ENCODE assay signal across 25 mouse cellular contexts in genomic region chr11:24613529-24613928, GRCm38 (mm10).
DNase-seq lines count a peak whose midpoint lies in the region; ATAC-seq lines count a peak whose summit lies in the region.
"Had no signal": no experiment of that assay in that cellular context is flagged by ENCODE, and none has a peak within 500 bp of the region (broad histone marks: within the 10 kb centered on the region; RNA-seq: fewer than 3 reads in every experiment).

No protein-coding gene starts in this region.

- intact Hi-C loops in gastrocnemius, postnatal 14 days (cut with DNase I; ENCODE audit: low total_unique reads), result no loop called here
- intact Hi-C loops in heart, postnatal 36 days (cut with DNase I), result no loop called here

- H3K36me3 ChIP-seq in heart, embryonic 11.5 days (ENCODE audit: control insufficient read depth, insufficient read depth, low read length), result no peaks in the 10 kb centered on the region
- H3K36me3 ChIP-seq in heart, embryonic 15.5 days, result no peaks in the 10 kb centered on the region
- H3K36me3 ChIP-seq: embryonic facial prominence, embryonic 15.5 days; forebrain, embryonic 10.5 days; G1E; hindbrain, embryonic 12.5 days had no signal

- peak; percentile 42; the same call in 1 of the 2 replicates for ATAC-seq in heart, embryonic 11.5 days (replicated peaks; ENCODE audit: insufficient number of reproducible peaks, low FRiP score, low TSS enrichment)
- no peak for ATAC-seq in heart, embryonic 15.5 days (replicated peaks; ENCODE audit: insufficient number of reproducible peaks, insufficient read depth, low FRiP score, low read depth)
- ATAC-seq: CD4-positive, CD25-positive, alpha-beta regulatory T cell, adult 4 months; forebrain, embryonic 14.5 days; hindbrain, embryonic 16.5 days; inflammation-experienced regulatory T-cells, adult 6 months; intestine, postnatal 0 days had no signal

- H3K4me3 ChIP-seq in heart, embryonic 11.5 days (ENCODE audit: low read depth, low read length), result no peak overlapping the region
- no peak overlapping the region for H3K4me3 ChIP-seq in heart, embryonic 15.5 days
- H3K4me3 ChIP-seq: embryonic facial prominence, embryonic 15.5 days; erythroblast, embryonic 14.5 days; forebrain, embryonic 10.5 days; hindbrain, embryonic 12.5 days had no signal

- H3K9me3 ChIP-seq in heart, embryonic 11.5 days (replicated peaks; ENCODE audit: control insufficient read depth, low read length), result no peaks in the 10 kb centered on the region
- no peaks in the 10 kb centered on the region for H3K9me3 ChIP-seq in heart, embryonic 15.5 days (replicated peaks)
- H3K9me3 ChIP-seq: embryonic facial prominence, embryonic 15.5 days; forebrain, embryonic 10.5 days; G1E; hindbrain, embryonic 12.5 days had no signal

- DNase-seq in gastrocnemius, adult 18-20 months (ENCODE audit: low spot score), result peak; percentile 32
- DNase-seq in gastrocnemius, postnatal 14 days, result no peak
- no peak for DNase-seq in heart, postnatal 4 days
- no peak for DNase-seq in heart, postnatal 36 days
- no peak for DNase-seq in cerebellum, postnatal 14 days
- DNase-seq: adrenal gland, adult 8-10 months; adrenal gland, postnatal 36 days; B cell, adult 2 months; cerebellum, adult 2 months; cerebellum, postnatal 10 days; embryo, embryonic 11 days; gastrocnemius, postnatal 25 days; kidney, adult 8-10 months had no signal

- no peaks in the 10 kb centered on the region for H3K27me3 ChIP-seq in heart, embryonic 11.5 days (ENCODE audit: control insufficient read depth, insufficient read depth, low read length)
- no peaks in the 10 kb centered on the region for H3K27me3 ChIP-seq in heart, embryonic 15.5 days
- H3K27me3 ChIP-seq: embryonic facial prominence, embryonic 15.5 days; hindbrain, embryonic 12.5 days had no signal

- 20% methylated on average over 5 of the region's 5 CpGs for WGBS in heart, embryonic 11.5 days (ENCODE audit: insufficient replicate concordance)
- 15% methylated on average over 5 of the region's 5 CpGs for WGBS in heart, embryonic 15.5 days

- peaks cover 4% of the 10 kb centered on the region for H3K4me1 ChIP-seq in heart, embryonic 11.5 days (ENCODE audit: control insufficient read depth, insufficient read depth, low read length)
- H3K4me1 ChIP-seq in heart, embryonic 15.5 days (replicated peaks), result peaks cover 8% of the 10 kb centered on the region; the same call in 1 of the 2 replicates
- H3K4me1 ChIP-seq: embryonic facial prominence, embryonic 15.5 days; forebrain, embryonic 10.5 days; hindbrain, embryonic 12.5 days had no signal

- H3K4me2 ChIP-seq in heart, embryonic 11.5 days, result peak overlapping the region; percentile 37; the same call in 1 of the 2 replicates
- peak overlapping the region; percentile 23; the same call in 1 of the 2 replicates for H3K4me2 ChIP-seq in heart, embryonic 15.5 days
- H3K4me2 ChIP-seq: embryonic facial prominence, embryonic 15.5 days; hindbrain, embryonic 12.5 days had no signal

- H3K27ac ChIP-seq in heart, embryonic 11.5 days (ENCODE audit: low read depth, low read length), result no peak overlapping the region
- no peak overlapping the region for H3K27ac ChIP-seq in heart, embryonic 15.5 days
- H3K27ac ChIP-seq: embryonic facial prominence, embryonic 15.5 days; forebrain, embryonic 10.5 days; hindbrain, embryonic 12.5 days had no signal

- H3K9ac ChIP-seq in heart, embryonic 11.5 days (ENCODE audit: low read depth, low read length), result no peak overlapping the region
- no peak overlapping the region for H3K9ac ChIP-seq in heart, embryonic 15.5 days
- H3K9ac ChIP-seq: embryonic facial prominence, embryonic 15.5 days; hindbrain, embryonic 12.5 days had no signal
